Mouse (Mus musculus) limb, embryonic 15.5 days (tissue): ENCODE measurements around the gene Ctf1. TPM values are rescaled to one million over a fixed set of nuclear protein-coding genes. Genes with fewer than 3 reads are reported as not detected.

Experiments
- ATAC-seq: fragments of 200-750 bp; cut with Nextera tagmentation; 2 replicates; pipeline ENCODE4 v1.8.0; 2017; ENCODE audit warnings: low read depth, moderate TSS enrichment; ENCODE audit not compliant: insufficient number of reproducible peaks, low FRiP score, low TSS enrichment
- H3K27ac ChIP-seq: fragments of 300-500 bp; sonication (generic); 2 replicates; pipeline ENCODE4 v1.5.1; 2015; ENCODE audit warnings: moderate library complexity, mild to moderate bottlenecking, inconsistent platforms
- H3K27me3 ChIP-seq: fragments of 300-500 bp; sonication (generic); 2 replicates; pipeline ENCODE4 v1.6.1; 2015; ENCODE audit warnings: inconsistent platforms
- H3K36me3 ChIP-seq: fragments of 300-500 bp; sonication (generic); 2 replicates; pipeline ENCODE4 v1.6.1; 2015; ENCODE audit warnings: inconsistent platforms
- H3K4me1 ChIP-seq: fragments of 300-500 bp; sonication (generic); 2 replicates; pipeline ENCODE4 v1.6.1; 2015; ENCODE audit warnings: inconsistent platforms
- H3K4me2 ChIP-seq: fragments of 300-500 bp; sonication (generic); 2 replicates; pipeline ENCODE4 v1.6.1; 2015; ENCODE audit warnings: mild to moderate bottlenecking, inconsistent platforms
- H3K4me3 ChIP-seq: fragments of 300-500 bp; sonication (generic); 2 replicates; pipeline ENCODE4 v1.5.1; 2015; ENCODE audit warnings: mild to moderate bottlenecking, inconsistent platforms
- H3K9ac ChIP-seq: fragments of 300-500 bp; sonication (generic); 2 replicates; pipeline ENCODE4 v1.6.1; 2015; ENCODE audit warnings: inconsistent platforms
- H3K9me3 ChIP-seq: fragments of 300-500 bp; sonication (generic); 2 replicates; pipeline ENCODE4 v1.6.1; 2016; ENCODE audit warnings: inconsistent platforms
- WGBS: fragments of 180-500 bp; shearing (Covaris S2); methylation state at CpG from one replicate; pipeline ENCODE4 v1.1.7; 2015; 5-methylcytosine and 5-hydroxymethylcytosine counted together
- polyA plus RNA-seq: library from polyadenylated mRNA; unstranded; fragments of >200 nt; fragmentation: Nextera tagmentation; extraction: Ambion mirVana; gene quantifications from 2 replicates; pipeline ENCODE4 v1.2.1, GENCODE M21; 2015

Ctf1 gene
- polyA plus RNA-seq = 25.3 and 28.7 TPM in 2 replicates

GRCm38 (mm10) chr7:127712461-127713385 is at the start of gene Ctf1:
Ctf1 (plus strand) TSS chr7:127712736.
- peak within 1 kb of the TSS; percentile 50 for H3K4me3 ChIP-seq
- H3K4me2 ChIP-seq = peak within 1 kb of the TSS; percentile 60
- ATAC-seq = peak; percentile 82
- H3K27me3 ChIP-seq = no peaks in the 10 kb centered on the region
- H3K9me3 ChIP-seq = no peaks in the 10 kb centered on the region
- H3K9ac ChIP-seq = peak within 1 kb of the TSS; percentile 45
- peaks cover 15% of the 10 kb centered on the region for H3K36me3 ChIP-seq
- H3K4me1 ChIP-seq = peaks cover 53% of the 10 kb centered on the region
- H3K27ac ChIP-seq = peak within 1 kb of the TSS; percentile 99
- 2% methylated on average over 28 of the region's 28 CpGs for WGBS

GRCm38 (mm10) chr7:127662926-127663325 is 49.6 kb upstream of the Ctf1 start:
- no peak overlapping the region for H3K4me2 ChIP-seq
- no peaks in the 10 kb centered on the region for H3K9me3 ChIP-seq
- no peak overlapping the region for H3K27ac ChIP-seq
- H3K9ac ChIP-seq = no peak overlapping the region
- H3K4me1 ChIP-seq = no peaks in the 10 kb centered on the region
- no peak overlapping the region for H3K4me3 ChIP-seq
- no peaks in the 10 kb centered on the region for H3K27me3 ChIP-seq
- WGBS = 87% methylated on average over 6 of the region's 6 CpGs
- no peak for ATAC-seq
- H3K36me3 ChIP-seq = peaks cover 41% of the 10 kb centered on the region

GRCm38 (mm10) chr7:127666066-127666654 is 46.4 kb upstream of the Ctf1 start:
- Histone ChIP-seq H3K4me2 (no peak overlapping the region), H3K4me1 (no peaks in the 10 kb centered on the region), H3K9ac (no peak overlapping the region), H3K36me3 (peaks cover 41% of the 10 kb centered on the region), H3K9me3 (no peaks in the 10 kb centered on the region), H3K4me3 (no peak overlapping the region), H3K27ac (no peak overlapping the region), H3K27me3 (no peaks in the 10 kb centered on the region)
- WGBS = 95% methylated on average over 6 of the region's 6 CpGs
- no peak for ATAC-seq

DNA sequence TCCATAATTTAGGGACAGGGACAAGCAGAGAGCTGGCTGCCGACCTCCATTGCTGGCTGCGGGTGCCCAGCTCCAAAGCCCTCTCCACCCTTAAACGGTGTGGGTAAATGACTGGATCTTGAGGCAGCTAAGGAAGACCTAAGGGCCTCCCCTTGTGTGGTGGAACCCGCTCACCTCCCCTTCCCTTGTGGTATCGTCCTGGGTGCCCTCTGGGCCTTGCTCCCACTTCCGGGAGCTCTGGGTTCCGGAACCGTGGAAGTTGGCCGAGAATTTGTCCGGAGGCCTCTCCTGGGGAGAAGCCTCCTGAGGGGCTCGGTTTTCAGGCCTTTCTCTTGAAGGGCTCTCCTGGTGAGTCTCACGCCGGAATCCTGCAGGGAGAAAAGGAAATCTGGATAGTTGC is 45.9 kb upstream of the Ctf1 start:
- no peaks in the 10 kb centered on the region for H3K4me1 ChIP-seq
- no peak overlapping the region for H3K4me2 ChIP-seq
- no peak for ATAC-seq
- H3K36me3 ChIP-seq = peaks cover 38% of the 10 kb centered on the region
- WGBS = 89% methylated on average over 13 of the region's 13 CpGs
- no peak overlapping the region for H3K4me3 ChIP-seq
- H3K27ac ChIP-seq = no peak overlapping the region
- no peaks in the 10 kb centered on the region for H3K9me3 ChIP-seq
- no peaks in the 10 kb centered on the region for H3K27me3 ChIP-seq
- no peak overlapping the region for H3K9ac ChIP-seq

GRCm38 (mm10) chr7:127667171-127667570 is 45.4 kb upstream of the Ctf1 start:
- Histone ChIP-seq H3K4me3 (no peak overlapping the region), H3K4me2 (no peak overlapping the region), H3K27me3 (no peaks in the 10 kb centered on the region), H3K36me3 (peaks cover 34% of the 10 kb centered on the region), H3K9ac (no peak overlapping the region), H3K27ac (no peak overlapping the region), H3K4me1 (no peaks in the 10 kb centered on the region), H3K9me3 (no peaks in the 10 kb centered on the region)
- WGBS = 80% methylated on average over 8 of the region's 8 CpGs
- no peak for ATAC-seq

- no peaks in the 10 kb centered on the region for H3K4me1 ChIP-seq
- peaks cover 6% of the 10 kb centered on the region; the same call in 1 of the 2 replicates for H3K36me3 ChIP-seq
- H3K9me3 ChIP-seq = no peaks in the 10 kb centered on the region
- no peak overlapping the region for H3K4me2 ChIP-seq
- no peak overlapping the region for H3K27ac ChIP-seq
- ATAC-seq = no peak
- WGBS = 59% methylated on average over 11 of the region's 11 CpGs
- no peak overlapping the region for H3K9ac ChIP-seq
- no peak overlapping the region for H3K4me3 ChIP-seq
- H3K27me3 ChIP-seq = no peaks in the 10 kb centered on the region
These were observed 40.4 kb upstream of the Ctf1 start for GRCm38 (mm10) chr7:127671880-127672774.

DNA sequence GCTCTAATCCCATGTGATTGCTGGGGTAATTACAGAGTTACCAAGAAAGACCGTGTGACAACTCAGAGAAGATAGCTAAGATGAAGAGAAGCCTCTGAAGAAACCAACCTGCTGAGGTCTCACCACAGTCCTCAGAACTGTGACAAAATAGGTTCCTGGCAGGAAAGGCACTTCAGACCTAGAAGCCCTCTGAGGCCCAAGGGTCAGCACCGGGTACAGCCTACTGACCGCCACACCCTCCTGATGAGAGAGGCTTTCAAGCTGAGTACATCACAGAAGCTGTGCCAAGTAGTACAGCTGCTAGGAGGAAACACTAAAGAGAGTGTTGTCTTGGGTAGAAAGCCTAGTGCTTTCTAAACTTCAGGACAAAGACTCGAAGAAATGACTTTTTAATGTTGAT is 39.8 kb upstream of the Ctf1 start:
- no peak overlapping the region for H3K27ac ChIP-seq
- H3K4me3 ChIP-seq = no peak overlapping the region
- no peak overlapping the region for H3K4me2 ChIP-seq
- WGBS = 70% methylated on average over 4 of the region's 4 CpGs
- no peaks in the 10 kb centered on the region for H3K27me3 ChIP-seq
- no peaks in the 10 kb centered on the region for H3K9me3 ChIP-seq
- no peak for ATAC-seq
- H3K9ac ChIP-seq = no peak overlapping the region
- no peaks in the 10 kb centered on the region for H3K4me1 ChIP-seq
- H3K36me3 ChIP-seq = peaks cover 7% of the 10 kb centered on the region; the same call in 1 of the 2 replicates

DNA sequence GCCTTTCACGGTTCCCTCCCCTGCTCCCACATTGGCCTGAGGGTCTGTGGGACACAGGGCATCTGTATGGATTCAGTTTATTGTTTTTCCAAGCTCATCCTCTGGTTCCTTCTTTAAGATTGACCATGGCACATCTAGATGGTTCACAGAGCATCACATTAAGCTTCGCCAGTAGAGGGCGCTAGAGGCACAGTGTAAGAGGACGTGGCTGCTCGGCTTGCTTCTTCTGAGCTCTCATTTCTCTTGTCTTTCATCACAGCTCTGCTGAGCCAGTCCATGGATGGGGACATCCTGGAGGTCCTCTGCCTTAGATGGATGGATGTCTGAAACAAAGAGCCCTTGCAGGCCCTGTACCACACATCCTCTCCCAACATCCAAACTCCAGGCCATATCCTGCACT is 37.6 kb upstream of the Ctf1 start:
- no peaks in the 10 kb centered on the region for H3K27me3 ChIP-seq
- ATAC-seq = peak; percentile 46; the same call in 1 of the 2 replicates
- H3K9ac ChIP-seq = no peak overlapping the region
- H3K27ac ChIP-seq = peak overlapping the region; percentile 69
- 3% methylated on average over 5 of the region's 5 CpGs for WGBS
- H3K36me3 ChIP-seq = peaks cover 10% of the 10 kb centered on the region; the same call in 1 of the 2 replicates
- no peaks in the 10 kb centered on the region for H3K9me3 ChIP-seq
- no peak overlapping the region for H3K4me3 ChIP-seq
- 0 out of 2 replicates have a peak overlapping the region, but pooled peaks have one; percentile 5 for H3K4me2 ChIP-seq
- no peaks in the 10 kb centered on the region for H3K4me1 ChIP-seq

DNA sequence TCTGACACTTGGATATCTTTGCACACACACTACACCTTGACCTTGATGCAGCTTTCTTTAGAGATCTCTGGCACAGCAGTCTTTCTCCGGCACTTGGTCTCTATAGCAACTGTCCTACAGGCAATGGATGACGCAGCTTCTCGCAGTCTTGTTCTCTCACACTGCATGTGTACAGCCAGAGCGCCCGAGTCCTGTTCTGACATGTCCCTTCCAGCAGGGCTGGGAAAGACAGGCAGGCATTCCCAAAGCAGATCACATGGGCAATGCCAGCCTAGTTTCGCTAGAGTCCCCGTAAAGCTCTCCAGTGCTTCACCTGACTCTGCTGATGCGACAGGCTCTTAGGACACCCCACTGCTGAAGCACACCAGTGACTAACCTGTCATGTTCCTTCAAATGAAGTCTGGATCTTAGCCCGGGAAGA is 37.1 kb upstream of the Ctf1 start:
- H3K9ac ChIP-seq = no peak overlapping the region
- H3K4me1 ChIP-seq = no peaks in the 10 kb centered on the region
- H3K9me3 ChIP-seq = no peaks in the 10 kb centered on the region
- H3K27me3 ChIP-seq = no peaks in the 10 kb centered on the region
- 0 out of 2 replicates have a peak overlapping the region, but pooled peaks have one; percentile 5 for H3K4me2 ChIP-seq
- H3K27ac ChIP-seq = peak overlapping the region; percentile 69
- peaks cover 10% of the 10 kb centered on the region; the same call in 1 of the 2 replicates for H3K36me3 ChIP-seq
- ATAC-seq = 0 out of 2 replicates have a peak, but pooled peaks have one; percentile 26
- H3K4me3 ChIP-seq = no peak overlapping the region
- WGBS = 70% methylated on average over 9 of the region's 9 CpGs

DNA sequence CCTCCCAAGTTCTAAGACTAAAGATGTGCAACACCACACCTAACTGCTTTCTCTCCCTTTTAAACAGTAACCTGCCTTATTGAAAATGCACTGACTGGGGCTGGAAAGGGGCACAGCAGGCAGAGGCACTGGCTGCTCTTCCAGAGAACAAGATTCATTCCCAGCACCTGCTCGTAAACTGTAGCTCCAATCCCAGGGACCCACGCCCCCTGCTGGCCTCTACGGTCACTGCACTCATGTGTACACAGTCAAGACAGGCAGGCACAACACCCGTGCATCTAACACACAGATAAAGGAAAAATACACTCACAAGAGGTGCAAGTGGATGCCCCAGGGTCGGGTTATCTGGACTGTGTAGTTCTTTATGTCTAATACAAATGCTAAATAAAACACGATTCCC is 35.5 kb upstream of the Ctf1 start:
- Histone ChIP-seq H3K36me3 (peaks cover 10% of the 10 kb centered on the region; the same call in 1 of the 2 replicates), H3K9me3 (no peaks in the 10 kb centered on the region), H3K27ac (no peak overlapping the region), H3K27me3 (no peaks in the 10 kb centered on the region), H3K9ac (no peak overlapping the region), H3K4me1 (no peaks in the 10 kb centered on the region), H3K4me2 (no peak overlapping the region), H3K4me3 (no peak overlapping the region)
- 71% methylated on average over 6 of the region's 6 CpGs for WGBS
- ATAC-seq = no peak

DNA sequence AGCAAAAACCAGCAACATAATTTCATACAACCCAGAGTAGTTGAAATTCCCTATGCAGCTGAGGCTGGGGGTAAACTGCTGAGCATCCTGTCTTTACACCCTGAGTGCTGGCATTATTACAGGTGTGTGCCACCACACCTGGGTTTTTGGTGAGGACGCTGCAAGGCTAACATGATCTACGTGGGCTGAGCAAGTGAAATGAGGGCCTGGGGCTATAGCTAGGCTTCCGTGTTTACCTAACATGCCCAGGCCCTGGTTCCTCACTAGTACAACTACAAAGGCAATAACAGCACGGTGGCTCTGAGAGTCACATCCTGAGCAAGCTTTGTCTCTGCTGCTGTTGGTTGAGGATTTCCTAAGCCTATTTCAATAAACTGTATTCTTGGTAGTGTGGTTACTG is 34.9 kb upstream of the Ctf1 start:
- Histone ChIP-seq H3K4me1 (no peaks in the 10 kb centered on the region), H3K27me3 (no peaks in the 10 kb centered on the region), H3K4me3 (no peak overlapping the region), H3K9ac (no peak overlapping the region), H3K9me3 (no peaks in the 10 kb centered on the region), H3K27ac (no peak overlapping the region), H3K36me3 (peaks cover 10% of the 10 kb centered on the region; the same call in 1 of the 2 replicates), H3K4me2 (no peak overlapping the region)
- WGBS = 75% methylated on average over 4 of the region's 4 CpGs
- ATAC-seq = no peak
